Mouse (Mus musculus): ENCODE data around the gene Foxa1.

Foxa1 gene

DNA sequence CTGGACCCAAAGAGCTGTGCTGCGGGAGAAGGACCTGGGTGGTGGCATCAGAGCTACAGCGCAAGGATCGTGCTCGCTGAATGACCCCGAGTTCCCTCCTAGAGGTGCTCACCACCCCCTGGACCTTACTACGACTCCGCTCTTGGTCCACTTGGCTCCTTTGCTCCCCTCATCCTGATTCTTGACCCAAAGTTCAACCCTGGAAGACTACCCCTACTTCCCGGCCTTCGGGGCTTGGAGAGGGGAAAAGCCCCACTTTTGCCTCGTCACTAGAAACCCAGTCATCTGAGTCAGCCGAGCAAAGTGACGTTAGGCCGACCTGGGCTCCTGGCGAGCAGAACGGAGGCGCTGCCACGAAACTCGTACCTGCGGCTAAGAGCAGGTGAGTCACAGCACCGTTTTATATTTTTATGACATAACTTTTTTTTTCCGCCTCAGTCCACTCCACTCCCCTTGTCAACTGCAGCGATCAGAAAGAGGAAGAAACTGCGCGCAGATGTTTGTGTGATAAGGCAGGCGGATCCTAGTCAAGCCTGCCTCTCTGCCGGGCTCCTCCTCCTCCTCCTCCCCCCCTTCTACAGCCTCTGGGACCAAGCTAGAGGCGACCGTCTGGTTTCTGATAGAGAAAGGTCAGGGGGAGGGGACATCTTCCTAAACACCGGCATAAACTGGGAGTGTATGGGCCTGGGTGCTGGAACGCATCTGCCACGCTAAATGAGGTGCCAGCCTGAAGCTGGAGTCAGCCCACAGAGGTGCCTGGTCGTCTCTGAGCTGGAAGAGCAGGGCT is at the start of gene Foxa1:
Gene Foxa1 (minus strand): TSS at position 502 of the 787 bp plus-strand sequence.
- DNase-seq (ENCODE audit: low spot score), result peak; percentile 45

DNA sequence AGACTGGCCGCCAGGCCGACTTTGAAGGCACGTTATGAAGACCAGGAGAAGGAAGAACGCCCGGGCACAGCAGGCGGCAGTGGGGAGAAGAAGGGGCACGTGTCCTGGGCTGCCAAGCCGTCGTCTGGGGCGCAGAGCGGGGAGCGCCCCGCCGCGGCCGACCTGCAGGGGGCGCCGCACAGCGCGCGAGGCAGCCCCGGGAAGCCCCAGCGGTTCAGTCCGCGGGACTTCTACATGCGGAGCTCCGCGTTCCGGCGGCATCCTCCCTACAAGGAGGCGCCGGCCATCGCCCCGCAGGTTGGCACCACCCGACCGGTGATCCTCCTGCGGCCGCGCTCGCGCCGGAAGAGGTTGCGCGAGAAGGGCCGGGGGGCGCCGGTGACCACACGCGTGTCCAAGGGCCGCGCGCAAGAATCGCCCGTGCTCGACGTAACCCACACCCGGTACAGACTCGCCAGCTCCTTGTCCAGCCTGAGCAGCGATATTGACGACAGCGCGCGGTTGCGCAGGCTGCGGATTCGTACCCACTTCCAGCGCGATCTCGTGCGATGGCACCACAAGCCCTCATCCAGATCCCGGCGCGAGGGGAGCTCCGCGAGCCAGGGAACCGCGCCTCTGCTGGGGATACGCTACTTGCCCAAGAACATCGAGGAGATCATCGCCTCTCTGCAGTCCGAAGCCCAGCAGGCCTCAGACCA is 29.4 kb upstream of the Foxa1 start:
- DNase-seq (ENCODE audit: low spot score), result peak; percentile 42

DNA sequence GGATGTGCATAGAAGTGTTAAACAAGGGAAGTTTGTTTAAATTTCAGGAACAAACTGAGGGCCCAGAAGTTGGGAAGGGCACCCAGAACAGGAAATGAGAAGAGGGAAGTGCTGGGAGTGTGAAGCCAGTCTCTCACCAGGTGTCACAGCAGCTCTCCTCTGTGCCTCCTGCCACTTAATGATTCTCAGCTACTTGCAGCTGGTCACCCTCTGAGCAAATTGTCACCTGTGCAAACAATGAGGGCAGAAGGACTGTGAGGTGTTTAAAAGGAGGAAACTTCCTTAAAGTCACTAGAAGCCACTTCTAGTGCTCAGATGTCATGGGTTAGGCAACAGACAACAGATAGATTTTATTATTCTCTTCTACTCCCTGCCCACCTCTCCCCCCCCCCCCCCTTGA is 25.7 kb upstream of the Foxa1 start:
- DNase-seq (ENCODE audit: low spot score), result no peak

GRCm38 (mm10) chr12:57571773-57572172 is 25.1 kb upstream of the Foxa1 start:
- no peak for DNase-seq (ENCODE audit: low spot score)

GRCm38 (mm10) chr12:57563909-57564308 is 17.2 kb upstream of the Foxa1 start, which contains the start of gene Ttc6:
Ttc6 (plus strand) TSS chr12:57564113.
- no peak for DNase-seq (ENCODE audit: low spot score)

DNA sequence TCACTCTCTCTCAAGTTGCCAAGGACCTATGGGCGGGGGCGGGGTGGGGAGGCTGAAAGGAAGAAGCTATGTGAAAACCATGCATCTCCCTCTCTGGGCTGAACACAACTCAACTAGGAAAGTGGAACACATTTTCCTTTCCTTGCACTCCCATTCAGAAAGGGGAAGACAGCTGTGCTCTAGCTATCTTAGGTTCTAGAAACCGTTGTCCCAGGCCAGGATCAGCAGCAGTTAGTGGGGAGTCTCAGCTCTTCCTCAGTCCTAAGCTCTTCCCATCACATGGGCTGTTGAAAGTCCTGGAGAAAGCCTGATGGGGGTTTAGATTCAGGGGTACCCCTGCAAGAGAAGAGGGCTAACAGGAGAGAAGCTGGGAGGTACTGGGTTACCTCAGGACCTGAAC is 7.4 kb upstream of the Foxa1 start:
- DNase-seq (ENCODE audit: low spot score), result no peak

GRCm38 (mm10) chr12:57552286-57552685 is 5.6 kb upstream of the Foxa1 start:
- DNase-seq (ENCODE audit: low spot score), result no peak

DNA sequence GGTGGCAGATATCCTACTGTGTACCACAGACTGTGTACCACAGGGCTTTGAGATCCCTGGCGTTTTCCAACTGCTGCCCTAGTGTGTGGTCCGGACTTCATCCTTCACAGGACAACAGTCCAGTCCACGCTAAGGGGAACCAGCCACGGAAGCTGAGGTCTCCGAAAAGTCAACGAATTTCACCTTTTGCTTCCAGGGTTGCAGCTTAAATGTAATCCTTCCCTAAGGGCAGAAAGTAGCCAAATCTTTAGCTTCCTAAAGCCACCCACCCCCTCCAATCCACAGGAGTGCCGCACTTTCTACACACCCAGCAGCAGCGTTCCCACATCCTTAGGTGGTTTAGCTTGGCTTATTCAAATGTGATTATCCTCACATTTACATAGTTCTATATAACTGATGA is 4.2 kb upstream of the Foxa1 start:
- no peak for DNase-seq (ENCODE audit: low spot score)

DNA sequence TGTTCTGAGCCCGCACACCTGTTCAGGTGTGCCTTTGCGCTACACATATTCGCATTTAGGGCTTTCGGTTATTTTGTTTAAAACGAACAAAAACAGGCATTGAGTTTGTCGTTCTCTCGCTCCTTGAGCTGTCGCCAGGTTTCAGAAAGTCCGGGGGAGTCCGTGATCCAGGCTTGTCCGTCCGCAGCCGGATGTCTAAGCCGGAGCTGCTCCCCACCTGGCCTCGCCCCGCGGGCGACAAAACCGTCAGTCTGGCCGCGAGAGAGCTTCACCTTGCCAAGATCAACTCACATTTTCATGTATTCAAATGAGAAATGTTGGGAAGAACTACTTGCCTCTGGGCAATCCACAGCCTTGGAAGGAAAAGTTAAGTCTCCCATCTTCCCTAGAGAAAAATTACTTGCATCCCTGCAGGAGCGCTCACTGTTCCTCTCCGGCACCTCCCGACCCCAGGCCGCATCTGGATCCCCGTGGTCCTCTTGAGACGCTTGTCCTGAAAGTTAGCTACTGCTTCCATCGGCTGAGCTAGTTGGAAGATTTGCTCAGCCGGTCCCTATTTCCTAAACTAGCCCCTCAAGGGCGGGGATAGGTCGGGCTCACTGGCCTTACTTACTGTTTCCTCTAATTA is 3.6 kb upstream of the Foxa1 start:
- no peak for DNase-seq (ENCODE audit: low spot score)

- DNase-seq (ENCODE audit: low spot score), result no peak
Observed at GRCm38 (mm10) chr12:57549667-57550160, 3.0 kb upstream of the Foxa1 start.

GRCm38 (mm10) chr12:57548981-57549666 is 2.4 kb upstream of the Foxa1 start:
- no peak for DNase-seq (ENCODE audit: low spot score)

- no peak for DNase-seq (ENCODE audit: low spot score)
Observed at GRCm38 (mm10) chr12:57548352-57548980, 1.8 kb upstream of the Foxa1 start.

- DNase-seq (ENCODE audit: low spot score), result no peak
Observed at GRCm38 (mm10) chr12:57547890-57548289, 1.2 kb upstream of the Foxa1 start.

DNA sequence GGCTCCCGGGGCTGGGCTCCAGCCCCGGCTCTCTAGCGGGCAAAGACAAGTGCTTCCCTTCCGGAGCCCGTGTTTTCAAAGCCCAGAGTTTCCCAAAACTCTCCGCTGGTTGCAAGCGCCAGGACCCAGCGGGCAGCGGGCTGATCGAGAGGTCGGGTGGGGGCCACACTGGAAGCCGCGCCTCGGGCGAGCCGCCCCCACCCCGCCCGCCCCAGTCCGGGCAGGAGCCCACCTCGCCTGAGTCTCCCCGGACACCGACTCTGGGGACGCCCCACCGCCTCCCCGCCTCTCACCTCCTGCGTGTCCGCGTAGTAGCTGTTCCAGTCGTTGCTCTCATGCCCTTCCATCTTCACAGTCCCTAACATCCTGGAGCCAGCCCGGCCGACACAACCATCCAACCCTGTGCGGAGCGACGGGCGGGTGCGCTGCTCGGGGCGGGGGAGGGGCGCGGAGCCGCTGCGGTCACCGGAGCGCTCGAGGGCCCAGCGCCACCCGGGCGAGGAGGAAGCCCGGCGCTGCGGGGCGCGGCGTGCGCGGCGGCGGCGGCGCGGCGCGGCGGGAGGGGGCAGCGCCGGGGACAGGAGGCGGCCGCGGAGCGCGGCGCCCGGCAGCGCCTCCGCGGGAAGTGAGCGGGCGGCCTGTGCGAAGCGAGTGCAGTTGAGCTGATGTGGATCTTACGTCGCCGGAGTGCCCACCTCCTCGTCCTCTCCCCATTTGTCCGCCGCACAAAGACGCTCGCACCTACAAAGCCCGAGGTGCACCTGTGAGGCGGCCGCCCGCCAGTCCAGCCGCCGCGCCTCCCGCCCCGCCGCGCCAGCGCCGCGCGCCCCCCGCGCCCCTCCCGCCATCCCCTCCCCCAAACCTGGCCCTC is 1.1 kb downstream of the Foxa1 start:
- peak; percentile 61 for DNase-seq (ENCODE audit: low spot score)

DNA sequence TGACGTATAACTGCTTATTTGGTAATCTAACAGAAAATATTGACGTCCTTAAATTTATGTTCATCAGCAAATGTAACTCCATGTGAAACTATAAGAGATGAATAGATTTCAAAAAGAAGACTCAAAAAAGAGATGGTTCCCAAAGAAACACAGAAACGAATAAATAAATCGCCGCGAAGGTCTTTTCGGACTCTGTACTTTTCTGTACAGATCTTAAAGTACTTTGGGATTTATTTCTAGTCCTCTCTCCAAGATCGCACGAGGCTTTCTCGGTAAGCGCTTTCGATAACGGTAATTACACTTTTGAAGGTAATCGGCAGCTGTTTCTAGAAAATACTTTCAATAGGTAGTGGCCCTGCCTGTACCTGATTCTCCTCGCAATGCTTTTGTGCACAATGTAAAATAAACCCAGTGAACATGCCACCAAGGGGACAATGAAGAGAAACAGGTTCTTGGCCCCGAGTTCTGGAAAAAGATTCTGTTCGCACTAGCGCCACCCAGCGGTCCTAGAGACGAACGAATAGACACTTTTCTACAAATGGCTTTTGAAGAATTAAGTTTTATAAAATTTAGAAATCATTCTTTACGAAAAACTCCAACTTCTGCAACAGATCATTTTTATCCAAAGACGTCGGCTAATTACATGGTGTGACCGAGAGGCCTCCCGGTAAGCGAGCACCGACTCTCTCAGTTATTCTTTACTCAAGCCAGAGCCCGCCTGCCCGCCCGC is 1.9 kb downstream of the Foxa1 start:
- DNase-seq (ENCODE audit: low spot score), result peak; percentile 79

- DNase-seq (ENCODE audit: low spot score), result no peak
Observed at GRCm38 (mm10) chr12:57543627-57543991, 3.1 kb downstream of the Foxa1 start.

DNA sequence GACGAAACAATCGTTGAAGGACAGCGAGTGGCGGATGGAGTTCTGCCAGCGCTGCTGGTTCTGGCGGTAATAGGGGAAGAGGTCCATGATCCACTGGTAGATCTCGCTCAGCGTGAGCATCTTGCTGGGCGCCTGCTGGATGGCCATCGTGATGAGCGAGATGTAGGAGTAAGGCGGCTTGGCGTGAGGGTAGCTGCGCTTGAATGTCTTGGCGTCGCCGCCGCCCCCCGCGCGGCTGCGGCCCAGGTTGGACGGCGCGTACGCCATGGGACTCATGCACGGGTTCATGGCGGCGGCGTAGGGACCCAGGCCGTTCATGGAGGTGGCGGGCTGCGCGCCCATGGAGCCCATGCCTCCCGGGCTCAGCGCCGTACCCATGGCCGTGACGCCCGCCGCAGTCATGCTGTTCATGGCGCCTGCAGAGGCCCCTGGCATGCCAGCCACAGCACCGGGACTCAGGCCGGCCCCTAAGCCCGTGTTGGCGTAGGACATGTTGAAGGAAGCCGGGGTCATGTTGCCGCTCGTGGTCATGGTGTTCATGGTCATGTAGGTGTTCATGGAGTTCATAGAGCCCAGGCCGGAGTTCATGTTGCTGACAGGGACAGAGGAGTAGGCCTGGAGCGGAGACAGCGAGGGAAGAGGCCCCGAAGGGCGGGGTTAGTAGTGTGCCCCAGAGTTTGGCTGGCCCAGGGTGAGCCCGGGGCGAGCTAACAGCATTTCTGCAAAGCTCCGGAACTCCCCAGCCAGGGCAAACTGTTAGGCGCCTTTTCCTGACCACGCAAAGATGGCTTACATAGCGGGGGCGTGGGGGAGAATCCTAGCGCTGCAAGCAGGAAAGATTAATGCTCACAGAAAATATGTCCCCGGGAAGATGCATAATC is 3.7 kb downstream of the Foxa1 start:
- DNase-seq (ENCODE audit: low spot score), result no peak

- DNase-seq (ENCODE audit: low spot score), result peak; percentile 49
Observed at GRCm38 (mm10) chr12:57541931-57542745, 4.6 kb downstream of the Foxa1 start.
